Mouse (Mus musculus): ENCODE data around the gene Cd200r1. TPM values are rescaled to one million over a fixed set of nuclear protein-coding genes. Genes with fewer than 3 reads are reported as not detected.
"Not testable (repeated sequence)": the region's sequence is repeated elsewhere in the genome, so short reads cannot be mapped to it uniquely, and the experiment has no call there.

Gene Cd200r1
- total and polyA plus RNA-seq, 2 experiments from 2014 or later, result 0.52 TPM; not detected in 1

- H3K36me3 ChIP-seq (ENCODE audit: insufficient read depth, low read length), result no peaks in the 10 kb centered on the region
- H3K4me3 ChIP-seq (ENCODE audit: low read depth, low read length), result no peak overlapping the region
- no peak for ATAC-seq (ENCODE audit: low FRiP score)
- no peaks in the 10 kb centered on the region for H3K4me1 ChIP-seq (ENCODE audit: insufficient read depth, low read length)
- H3K4me2 ChIP-seq (ENCODE audit: low read depth, low read length, poor library complexity, severe bottlenecking), result no peak overlapping the region
- H3K27me3 ChIP-seq (ENCODE audit: insufficient read depth, low read length), result no peaks in the 10 kb centered on the region
- H3K9me3 ChIP-seq (ENCODE audit: low read length), result no peaks in the 10 kb centered on the region
- no peak for TF ChIP-seq CTCF (IDR thresholded peaks at IDR 0.05)
- 67% methylated on average over 4 of the region's 4 CpGs for WGBS
- no peak overlapping the region for H3K27ac ChIP-seq (ENCODE audit: low read depth, low read length)
- no peak for DNase-seq (ENCODE audit: low spot score)
- no peak overlapping the region for H3K9ac ChIP-seq (replicated peaks; ENCODE audit: low read length, poor library complexity, severe bottlenecking)
Measured at GRCm38 (mm10) chr16:44780751-44781150, 15.2 kb downstream of the Cd200r1 start.

GRCm38 (mm10) chr16:44786934-44787333, 21.4 kb downstream of the Cd200r1 start:
- Histone ChIP-seq H3K4me2 (ENCODE audit: low read depth, low read length, poor library complexity, severe bottlenecking) (no peak overlapping the region), H3K4me3 (ENCODE audit: low read depth, low read length) (no peak overlapping the region), H3K27me3 (ENCODE audit: insufficient read depth, low read length) (no peaks in the 10 kb centered on the region), H3K9ac (replicated peaks; ENCODE audit: low read length, poor library complexity, severe bottlenecking) (no peak overlapping the region), H3K27ac (ENCODE audit: low read depth, low read length) (no peak overlapping the region), H3K36me3 (ENCODE audit: insufficient read depth, low read length) (no peaks in the 10 kb centered on the region), H3K9me3 (ENCODE audit: low read length) (no peaks in the 10 kb centered on the region), H3K4me1 (ENCODE audit: insufficient read depth, low read length) (no peaks in the 10 kb centered on the region)
- no peak for DNase-seq (ENCODE audit: low spot score)
- 84% methylated on average over 1 of the region's 1 CpGs for WGBS
- TF ChIP-seq CTCF (IDR thresholded peaks at IDR 0.05), result no peak
- no peak for ATAC-seq (ENCODE audit: low FRiP score)

- H3K9ac ChIP-seq (replicated peaks; ENCODE audit: low read length, poor library complexity, severe bottlenecking), result no peak overlapping the region
- H3K27me3 ChIP-seq (ENCODE audit: insufficient read depth, low read length), result no peaks in the 10 kb centered on the region
- H3K4me3 ChIP-seq (ENCODE audit: low read depth, low read length), result no peak overlapping the region
- DNase-seq (ENCODE audit: low spot score), result no peak
- no peak overlapping the region for H3K4me2 ChIP-seq (ENCODE audit: low read depth, low read length, poor library complexity, severe bottlenecking)
- H3K27ac ChIP-seq (ENCODE audit: low read depth, low read length), result no peak overlapping the region
- H3K4me1 ChIP-seq (ENCODE audit: insufficient read depth, low read length), result no peaks in the 10 kb centered on the region
- TF ChIP-seq CTCF (IDR thresholded peaks at IDR 0.05), result no peak
- no peaks in the 10 kb centered on the region for H3K36me3 ChIP-seq (ENCODE audit: insufficient read depth, low read length)
- no peaks in the 10 kb centered on the region for H3K9me3 ChIP-seq (ENCODE audit: low read length)
- ATAC-seq (ENCODE audit: low FRiP score), result no peak
Measured at GRCm38 (mm10) chr16:44794416-44794815, 28.9 kb downstream of the Cd200r1 start.

- TF ChIP-seq CTCF (IDR thresholded peaks at IDR 0.05), result no peak
- Histone ChIP-seq H3K4me3 (ENCODE audit: low read depth, low read length) (no peak overlapping the region), H3K9me3 (ENCODE audit: low read length) (no peaks in the 10 kb centered on the region), H3K4me1 (ENCODE audit: insufficient read depth, low read length) (no peaks in the 10 kb centered on the region), H3K27me3 (ENCODE audit: insufficient read depth, low read length) (no peaks in the 10 kb centered on the region), H3K9ac (replicated peaks; ENCODE audit: low read length, poor library complexity, severe bottlenecking) (no peak overlapping the region), H3K36me3 (ENCODE audit: insufficient read depth, low read length) (no peaks in the 10 kb centered on the region), H3K4me2 (ENCODE audit: low read depth, low read length, poor library complexity, severe bottlenecking) (no peak overlapping the region), H3K27ac (ENCODE audit: low read depth, low read length) (no peak overlapping the region)
- ATAC-seq (ENCODE audit: low FRiP score) (no peak), DNase-seq (ENCODE audit: low spot score) (no peak)
Measured at GRCm38 (mm10) chr16:44805976-44806375, 40.4 kb downstream of the Cd200r1 start.

- H3K9me3 ChIP-seq (ENCODE audit: low read length); ATAC-seq (ENCODE audit: low FRiP score); H3K9ac ChIP-seq (replicated peaks; ENCODE audit: low read length, poor library complexity, severe bottlenecking); H3K4me2 ChIP-seq (ENCODE audit: low read depth, low read length, poor library complexity, severe bottlenecking); H3K27me3 ChIP-seq (ENCODE audit: insufficient read depth, low read length); H3K4me3 ChIP-seq (ENCODE audit: low read depth, low read length); H3K27ac ChIP-seq (ENCODE audit: low read depth, low read length); DNase-seq (ENCODE audit: low spot score); H3K36me3 ChIP-seq (ENCODE audit: insufficient read depth, low read length); H3K4me1 ChIP-seq (ENCODE audit: insufficient read depth, low read length): not testable (repeated sequence)
- WGBS, result 95% methylated on average over 4 of the region's 4 CpGs
Measured at GRCm38 (mm10) chr16:44810223-44810622, 44.7 kb downstream of the Cd200r1 start.

GRCm38 (mm10) chr16:44811544-44811943, 46.0 kb downstream of the Cd200r1 start, which contains the start of gene Cd200r4:
Gene Cd200r4, plus strand, starts transcription at chr16:44811733.
- ATAC-seq (ENCODE audit: low FRiP score) (no peak), DNase-seq (ENCODE audit: low spot score) (no peak)
- Histone ChIP-seq H3K27me3 (ENCODE audit: insufficient read depth, low read length) (no peaks in the 10 kb centered on the region), H3K9me3 (ENCODE audit: low read length) (no peaks in the 10 kb centered on the region), H3K36me3 (ENCODE audit: insufficient read depth, low read length) (no peaks in the 10 kb centered on the region), H3K4me3 (ENCODE audit: low read depth, low read length) (no peak within 1 kb of the TSS), H3K27ac (ENCODE audit: low read depth, low read length) (no peak within 1 kb of the TSS), H3K4me1 (ENCODE audit: insufficient read depth, low read length) (no peaks in the 10 kb centered on the region), H3K4me2 (ENCODE audit: low read depth, low read length, poor library complexity, severe bottlenecking) (no peak within 1 kb of the TSS), H3K9ac (replicated peaks; ENCODE audit: low read length, poor library complexity, severe bottlenecking) (no peak within 1 kb of the TSS)
- WGBS, result 90% methylated on average over 3 of the region's 3 CpGs
- TF ChIP-seq CTCF (IDR thresholded peaks at IDR 0.05), result no peak
